Mouse (Mus musculus): ENCODE measurements at regions not wholly inside any gene's neighbourhood (a gene's known extent, or its start where the extent isn't known, plus 50 kb on each side); places are given as distances from the start of the nearest gene placed in this dataset.

DNA sequence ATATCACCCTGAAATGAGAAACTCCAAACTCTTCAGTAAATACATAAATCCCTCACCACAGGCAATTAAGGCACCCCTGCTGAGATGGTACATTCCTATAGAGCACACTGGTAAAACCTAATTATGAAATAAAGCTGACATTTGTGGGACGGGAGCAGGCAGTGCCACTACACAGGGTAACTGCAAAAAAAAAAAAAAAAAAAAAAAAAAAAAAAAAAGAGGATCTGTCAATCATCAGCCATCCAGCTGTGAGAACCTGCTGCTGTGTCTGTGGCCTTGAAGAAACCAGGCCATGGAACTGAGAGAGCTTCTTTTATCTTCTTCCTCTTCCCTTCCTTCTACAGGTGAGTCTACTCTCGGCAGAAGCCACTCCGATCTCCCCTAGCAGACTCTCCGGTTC lies 78.6 kb upstream of the Sfrp2 start:
- TF ChIP-seq CTCF (IDR thresholded peaks at IDR 0.05; ENCODE audit: control insufficient read depth, insufficient read depth, low read length) (no peak), POLR2A (IDR thresholded peaks at IDR 0.05; ENCODE audit: borderline replicate concordance, control insufficient read depth, low read depth, low read length) (no peak)
- no peak overlapping the region for H3K27ac ChIP-seq (ENCODE audit: control insufficient read depth, insufficient read depth, low read depth, low read length, poor library complexity)
- H3K4me1 ChIP-seq (ENCODE audit: control insufficient read depth, insufficient read depth, low read length) = no peaks in the 10 kb centered on the region
- 64% methylated on average over 4 of the region's 4 CpGs for WGBS
- H3K4me3 ChIP-seq (replicated peaks; ENCODE audit: control insufficient read depth, low read depth, low read length) = no peak overlapping the region

- H3K4me1 ChIP-seq (ENCODE audit: control insufficient read depth, insufficient read depth, low read length) = no peaks in the 10 kb centered on the region; the same call in 1 of the 2 replicates
- WGBS = 25% methylated on average over 12 of the region's 12 CpGs
- H3K4me3 ChIP-seq (replicated peaks; ENCODE audit: control insufficient read depth, low read depth, low read length) = no peak overlapping the region
- TF ChIP-seq CTCF (IDR thresholded peaks at IDR 0.05; ENCODE audit: control insufficient read depth, insufficient read depth, low read length) = no peak
- no peak for TF ChIP-seq POLR2A (IDR thresholded peaks at IDR 0.05; ENCODE audit: borderline replicate concordance, control insufficient read depth, low read depth, low read length)
- H3K27ac ChIP-seq (ENCODE audit: control insufficient read depth, insufficient read depth, low read depth, low read length, poor library complexity) = no peak overlapping the region
These were observed 76.8 kb upstream of the Sfrp2 start for GRCm38 (mm10) chr3:83689068-83689976.

GRCm38 (mm10) chr3:83694505-83694904 lies 71.6 kb upstream of the Sfrp2 start:
- TF ChIP-seq CTCF (IDR thresholded peaks at IDR 0.05; ENCODE audit: control insufficient read depth, insufficient read depth, low read length) = no peak
- TF ChIP-seq POLR2A (IDR thresholded peaks at IDR 0.05; ENCODE audit: borderline replicate concordance, control insufficient read depth, low read depth, low read length) = no peak
- Histone ChIP-seq H3K4me3 (replicated peaks; ENCODE audit: control insufficient read depth, low read depth, low read length) (no peak overlapping the region), H3K4me1 (ENCODE audit: control insufficient read depth, insufficient read depth, low read length) (no peaks in the 10 kb centered on the region; the same call in 1 of the 2 replicates), H3K27ac (ENCODE audit: control insufficient read depth, insufficient read depth, low read depth, low read length, poor library complexity) (no peak overlapping the region)
- 55% methylated on average over 5 of the region's 5 CpGs for WGBS

GRCm38 (mm10) chr3:83699751-83700150 lies 66.4 kb upstream of the Sfrp2 start:
- TF ChIP-seq CTCF (IDR thresholded peaks at IDR 0.05; ENCODE audit: control insufficient read depth, insufficient read depth, low read length) = no peak
- TF ChIP-seq POLR2A (IDR thresholded peaks at IDR 0.05; ENCODE audit: borderline replicate concordance, control insufficient read depth, low read depth, low read length) = no peak
- no peaks in the 10 kb centered on the region for H3K4me1 ChIP-seq (ENCODE audit: control insufficient read depth, insufficient read depth, low read length)
- WGBS = 94% methylated on average over 3 of the region's 3 CpGs
- H3K4me3 ChIP-seq (replicated peaks; ENCODE audit: control insufficient read depth, low read depth, low read length) = no peak overlapping the region
- no peak overlapping the region for H3K27ac ChIP-seq (ENCODE audit: control insufficient read depth, insufficient read depth, low read depth, low read length, poor library complexity)

DNA sequence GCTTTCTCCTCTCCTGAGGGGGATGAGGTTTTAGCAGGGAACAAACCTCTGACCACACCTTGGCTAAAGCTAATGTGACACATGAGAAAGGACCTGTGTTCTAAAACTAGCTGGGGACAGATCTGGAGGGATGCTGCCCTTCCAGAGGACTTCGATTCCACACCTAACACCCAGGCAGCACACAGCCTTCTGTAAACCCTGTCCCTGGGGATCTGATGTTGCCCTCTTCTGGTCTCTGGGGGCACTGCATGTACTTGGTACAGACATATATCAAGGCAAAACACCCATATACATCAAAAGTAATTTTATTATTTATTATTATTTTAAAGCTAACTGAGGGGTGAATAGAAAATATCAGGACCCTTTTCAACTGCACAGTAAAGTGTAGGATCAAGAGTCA lies 65.0 kb upstream of the Sfrp2 start:
- H3K4me3 ChIP-seq (replicated peaks; ENCODE audit: control insufficient read depth, low read depth, low read length) = no peak overlapping the region
- no peaks in the 10 kb centered on the region; the same call in 1 of the 2 replicates for H3K4me1 ChIP-seq (ENCODE audit: control insufficient read depth, insufficient read depth, low read length)
- no peak overlapping the region for H3K27ac ChIP-seq (ENCODE audit: control insufficient read depth, insufficient read depth, low read depth, low read length, poor library complexity)
- WGBS = 25% methylated on average over 1 of the region's 1 CpGs
- no peak for TF ChIP-seq POLR2A (IDR thresholded peaks at IDR 0.05; ENCODE audit: borderline replicate concordance, control insufficient read depth, low read depth, low read length)
- TF ChIP-seq CTCF (IDR thresholded peaks at IDR 0.05; ENCODE audit: control insufficient read depth, insufficient read depth, low read length) = peak; percentile 29; the same call in 1 of the 2 replicates

- Histone ChIP-seq H3K4me1 (ENCODE audit: control insufficient read depth, insufficient read depth, low read length) (no peaks in the 10 kb centered on the region; the same call in 1 of the 2 replicates), H3K27ac (ENCODE audit: control insufficient read depth, insufficient read depth, low read depth, low read length, poor library complexity) (no peak overlapping the region), H3K4me3 (replicated peaks; ENCODE audit: control insufficient read depth, low read depth, low read length) (no peak overlapping the region)
- TF ChIP-seq POLR2A (IDR thresholded peaks at IDR 0.05; ENCODE audit: borderline replicate concordance, control insufficient read depth, low read depth, low read length) = no peak
- WGBS = 42% methylated on average over 11 of the region's 11 CpGs
These were observed 61.6 kb upstream of the Sfrp2 start for GRCm38 (mm10) chr3:83704559-83704958.

DNA sequence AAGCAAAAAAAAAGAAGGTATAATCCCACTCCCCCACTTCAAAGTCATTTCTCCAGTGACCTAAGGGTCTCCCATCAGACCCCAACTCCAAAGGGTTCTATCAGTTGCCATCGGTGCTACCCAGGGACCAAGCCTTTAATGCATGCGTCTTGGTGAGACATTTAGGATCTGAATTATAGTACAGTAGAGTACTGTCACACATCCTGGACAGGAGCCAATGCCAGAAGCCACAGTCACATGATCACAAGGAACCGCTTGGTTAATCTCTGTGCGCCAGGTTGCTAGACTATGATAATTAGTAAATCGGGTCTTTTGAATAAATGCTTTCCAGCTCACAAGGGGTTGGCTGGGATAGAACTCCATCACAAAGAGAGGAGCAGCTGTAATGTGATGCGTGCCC lies 60.9 kb upstream of the Sfrp2 start:
- Histone ChIP-seq H3K4me3 (replicated peaks; ENCODE audit: control insufficient read depth, low read depth, low read length) (no peak overlapping the region), H3K27ac (ENCODE audit: control insufficient read depth, insufficient read depth, low read depth, low read length, poor library complexity) (no peak overlapping the region), H3K4me1 (ENCODE audit: control insufficient read depth, insufficient read depth, low read length) (no peaks in the 10 kb centered on the region; the same call in 1 of the 2 replicates)
- 63% methylated on average over 6 of the region's 6 CpGs for WGBS
- TF ChIP-seq CTCF (IDR thresholded peaks at IDR 0.05; ENCODE audit: control insufficient read depth, insufficient read depth, low read length) (no peak), POLR2A (IDR thresholded peaks at IDR 0.05; ENCODE audit: borderline replicate concordance, control insufficient read depth, low read depth, low read length) (no peak)

DNA sequence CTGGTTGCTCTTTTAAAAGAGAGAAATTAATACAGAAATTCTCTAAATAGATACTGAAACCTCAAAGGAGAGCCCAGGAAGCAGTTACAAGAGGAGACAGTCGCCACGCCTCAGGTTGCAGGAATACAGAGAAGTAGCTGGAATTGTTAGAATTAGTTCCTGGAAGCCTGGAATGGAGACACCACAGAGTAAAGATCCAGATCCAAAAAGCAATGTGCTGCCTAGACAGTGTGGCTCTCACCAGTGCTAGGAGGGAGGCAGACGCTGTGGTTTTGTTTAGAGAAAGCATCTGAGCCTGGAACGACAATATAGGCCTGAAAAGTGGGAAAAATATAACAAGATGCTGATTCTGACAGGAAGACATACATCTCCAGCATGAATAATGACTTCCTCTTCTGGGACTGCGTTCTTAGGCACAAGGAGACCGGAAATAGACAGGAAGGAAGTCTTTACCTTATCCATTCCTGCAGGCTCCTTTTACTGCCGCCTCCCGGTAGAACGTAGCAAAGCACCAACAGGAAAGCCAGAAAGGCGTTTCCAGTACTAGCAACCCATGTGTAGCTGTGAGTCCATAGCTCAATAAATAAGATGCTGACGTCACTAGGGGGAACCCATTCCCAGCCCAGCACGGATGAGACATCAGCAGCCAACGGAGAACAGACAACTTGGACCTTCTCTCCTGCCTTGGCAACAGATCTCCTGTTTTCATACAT lies 59.4 kb upstream of the Sfrp2 start:
- Histone ChIP-seq H3K4me1 (ENCODE audit: control insufficient read depth, insufficient read depth, low read length) (no peaks in the 10 kb centered on the region; the same call in 1 of the 2 replicates), H3K4me3 (replicated peaks; ENCODE audit: control insufficient read depth, low read depth, low read length) (no peak overlapping the region), H3K27ac (ENCODE audit: control insufficient read depth, insufficient read depth, low read depth, low read length, poor library complexity) (no peak overlapping the region)
- no peak for TF ChIP-seq CTCF (IDR thresholded peaks at IDR 0.05; ENCODE audit: control insufficient read depth, insufficient read depth, low read length)
- TF ChIP-seq POLR2A (IDR thresholded peaks at IDR 0.05; ENCODE audit: borderline replicate concordance, control insufficient read depth, low read depth, low read length) = no peak
- WGBS = 8% methylated on average over 13 of the region's 13 CpGs
